Mouse (Mus musculus): ENCODE measurements around the gene Olfr372.
"Not testable (repeated sequence)": the region's sequence is repeated elsewhere in the genome, so short reads cannot be mapped to it uniquely, and the experiment has no call there.

The Olfr372 gene

DNA sequence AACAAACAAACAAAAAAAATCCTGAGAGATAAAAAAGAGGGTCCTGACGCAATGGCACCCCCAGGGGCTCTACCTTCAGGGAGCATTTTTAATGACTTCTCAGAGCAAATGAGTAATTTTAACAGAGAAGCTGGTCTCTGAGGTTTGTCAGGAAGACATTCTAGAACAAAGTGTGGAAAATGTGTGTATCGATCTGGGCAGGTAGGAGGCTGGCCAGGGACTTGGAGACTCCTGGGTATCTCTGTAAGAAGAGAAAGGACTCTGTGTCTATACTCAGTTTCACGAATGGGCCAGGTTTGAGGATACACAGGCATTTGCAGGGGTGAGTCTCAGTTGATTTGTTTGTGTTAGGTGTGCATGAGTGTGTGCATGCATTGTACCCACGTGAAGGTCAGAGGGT lies at the start of gene Olfr372:
Gene Olfr372, plus strand, starts transcription at position 301 of the 400 bp plus-strand sequence.
- not testable (repeated sequence) for DNase-seq (ENCODE audit: low spot score)

DNA sequence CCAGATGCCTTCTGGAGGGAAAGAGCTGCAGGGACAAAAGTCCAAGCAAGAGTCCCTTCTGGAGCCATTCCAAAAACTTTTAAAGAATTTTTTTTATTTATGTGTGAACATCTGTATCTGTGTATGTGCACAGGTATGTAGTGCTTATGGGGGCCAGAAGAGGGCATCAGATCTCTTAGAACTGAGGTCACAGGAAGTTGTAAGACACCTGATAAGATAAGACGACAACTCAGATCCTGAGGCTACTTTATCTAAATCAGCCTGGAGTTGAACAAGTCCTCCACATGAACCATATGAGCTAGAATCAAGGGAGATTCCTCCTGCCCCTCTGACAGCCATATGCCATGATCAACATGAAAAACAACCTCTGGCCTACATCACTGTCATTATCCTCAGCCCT lies 41.6 kb upstream of the Olfr372 start:
- no peak for DNase-seq (ENCODE audit: low spot score)

DNA sequence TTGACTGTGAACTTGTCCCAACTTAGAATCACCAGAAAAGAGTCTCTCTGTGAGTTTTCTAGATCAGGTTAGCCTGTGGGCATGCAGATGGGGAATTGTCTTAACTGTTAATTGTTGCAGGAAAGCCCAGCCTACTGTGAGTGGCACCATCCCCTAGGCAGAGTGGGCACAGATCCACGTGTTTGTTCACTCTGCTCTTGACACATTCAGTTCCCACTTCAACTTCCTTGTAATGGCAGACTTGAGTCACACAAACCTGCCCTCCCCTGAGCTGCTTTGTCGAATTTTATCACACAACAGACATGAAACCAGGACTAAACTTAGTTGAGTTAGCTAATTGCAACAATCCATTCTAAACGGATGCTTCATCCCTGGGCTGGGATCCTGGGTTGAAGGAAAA lies 40.8 kb upstream of the Olfr372 start:
- DNase-seq (ENCODE audit: low spot score): no peak

DNA sequence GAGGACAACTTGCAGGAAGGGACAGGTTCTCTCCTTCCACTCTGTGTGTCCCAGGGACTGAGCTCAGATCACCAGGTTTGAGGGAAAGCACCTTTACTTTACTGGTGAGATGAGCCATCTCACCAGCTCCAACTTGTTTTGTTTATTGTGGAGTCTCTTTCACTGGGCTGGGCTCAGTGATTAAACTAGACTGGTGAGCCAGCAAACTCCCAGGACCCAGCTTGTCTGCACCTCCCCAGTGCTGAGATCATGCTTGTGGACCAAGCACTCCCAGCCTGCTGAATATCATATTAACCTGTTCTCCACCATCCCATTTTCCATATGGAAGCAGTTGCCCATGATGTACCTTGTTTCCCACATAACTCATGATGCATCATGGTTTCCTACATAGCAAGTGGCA lies 38.1 kb upstream of the Olfr372 start:
- DNase-seq (ENCODE audit: low spot score): peak; percentile 41

DNA sequence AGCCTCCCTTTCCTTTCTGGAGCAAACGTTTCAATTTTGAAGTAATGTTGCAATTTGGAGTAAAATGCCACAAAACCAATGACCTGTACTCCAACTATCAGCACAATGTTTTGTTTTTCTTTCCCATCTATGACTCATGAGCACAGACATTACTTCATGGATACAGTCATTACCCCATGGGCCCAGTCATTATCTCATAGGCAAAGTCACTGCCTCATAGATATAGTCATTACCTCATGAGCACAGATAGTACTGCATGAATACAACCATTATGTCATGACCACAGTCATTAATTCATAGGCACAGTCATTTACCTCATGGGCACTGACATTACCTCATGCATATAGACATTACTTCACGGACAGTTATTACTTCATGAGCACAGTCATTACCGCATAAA lies 35.1 kb upstream of the Olfr372 start:
- no peak for DNase-seq (ENCODE audit: low spot score)

DNA sequence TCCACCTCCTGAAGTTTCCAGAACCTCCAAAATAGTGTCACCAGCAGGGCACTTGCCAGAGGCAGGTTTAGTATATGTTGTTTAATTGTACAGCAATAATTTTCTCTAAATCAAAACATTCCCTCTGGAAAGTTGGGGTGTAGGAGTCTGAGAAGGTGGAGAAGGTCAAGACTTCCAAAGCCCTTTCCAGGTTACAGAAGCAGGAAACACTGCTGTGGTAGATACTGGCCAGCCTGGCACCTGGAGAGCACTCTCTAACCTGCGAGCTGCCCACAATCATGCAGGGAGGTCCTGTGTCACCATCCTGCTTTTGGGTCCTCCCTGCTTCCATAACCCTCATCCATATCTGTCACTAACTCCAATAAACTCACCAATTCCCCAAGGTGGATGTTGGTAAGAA lies 34.3 kb upstream of the Olfr372 start:
- no peak for DNase-seq (ENCODE audit: low spot score)

DNA sequence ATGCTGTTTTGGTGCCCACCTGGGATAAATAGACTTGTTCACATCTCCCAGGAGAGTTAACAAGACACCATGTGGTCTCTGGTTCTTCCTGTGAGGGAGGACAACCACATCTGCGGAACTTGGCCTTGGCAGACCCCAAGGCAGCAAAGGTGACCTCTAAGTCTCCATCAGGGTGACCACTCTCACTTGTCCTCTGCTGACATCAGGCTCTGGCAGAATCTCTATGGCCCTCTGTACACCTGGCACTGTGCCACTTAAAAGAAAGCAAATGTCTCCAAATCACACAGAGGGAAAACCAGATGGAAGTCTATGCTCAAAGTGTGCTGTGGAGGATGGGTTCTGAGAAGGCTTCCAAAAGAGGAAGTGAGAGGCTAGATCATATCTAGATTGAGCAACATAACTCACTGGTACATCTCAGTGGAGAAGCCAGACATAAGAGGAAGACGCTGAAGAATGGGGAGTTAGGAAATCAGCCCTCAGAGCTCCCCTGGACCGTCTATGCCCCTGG lies 32.8 kb upstream of the Olfr372 start:
- DNase-seq (ENCODE audit: low spot score): no peak

DNA sequence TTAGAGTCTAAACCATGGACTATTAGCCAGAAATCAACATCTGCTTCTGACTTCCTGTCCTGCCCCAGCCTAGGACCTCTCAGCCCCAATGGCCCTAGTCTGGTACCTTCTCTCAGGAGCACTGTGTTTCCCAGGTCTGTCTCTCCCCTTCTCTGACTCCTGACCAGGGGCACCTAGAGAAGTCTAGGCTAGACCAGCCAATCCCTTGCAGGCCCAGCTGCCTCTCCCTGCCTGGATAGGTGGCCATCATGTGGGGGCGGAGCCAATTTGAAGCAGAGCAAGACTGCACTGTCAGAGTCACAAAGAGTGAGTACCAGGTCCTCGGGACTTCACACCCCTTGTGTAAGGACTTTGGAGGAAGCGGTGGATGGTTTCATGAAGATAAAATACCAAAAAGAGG lies 31.5 kb upstream of the Olfr372 start, which contains the start of gene Cyp4f18:
Gene Cyp4f18, minus strand, starts transcription at position 154 of the 400 bp plus-strand sequence.
- no peak for DNase-seq (ENCODE audit: low spot score)

DNA sequence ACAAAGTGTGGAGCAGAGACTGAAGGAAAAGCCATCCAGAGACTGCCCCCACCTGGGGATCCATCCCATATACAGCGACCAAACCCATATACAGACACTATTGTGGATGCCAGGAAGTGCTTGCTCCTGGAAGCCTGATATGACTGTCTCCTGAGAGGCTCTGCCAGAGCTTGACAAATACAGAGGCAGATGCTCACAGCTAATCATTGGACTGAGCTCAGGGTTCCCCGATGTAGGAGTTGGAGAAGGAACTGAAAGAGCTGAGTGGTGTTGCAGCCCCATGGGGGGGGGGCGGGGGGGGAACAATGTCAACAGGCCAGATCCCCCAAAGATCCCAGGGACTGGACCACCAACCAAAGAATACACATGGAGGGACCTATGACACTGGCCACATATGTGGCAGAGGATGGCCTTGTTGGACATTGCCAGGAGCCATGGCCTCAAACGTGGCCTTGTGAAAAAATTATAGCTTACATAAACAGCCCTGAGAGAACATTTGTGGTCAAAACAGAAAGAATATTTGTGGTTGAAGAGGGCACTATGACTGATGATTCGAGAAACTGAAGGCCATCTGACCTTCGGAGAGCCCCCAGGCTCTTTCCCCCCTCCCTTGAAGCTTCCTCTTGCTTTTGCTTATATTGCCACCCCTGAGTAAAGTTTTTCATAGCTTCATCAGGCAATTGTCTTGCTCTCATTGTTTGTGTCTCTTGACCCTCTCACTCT lies 27.4 kb upstream of the Olfr372 start:
- DNase-seq (ENCODE audit: low spot score): not testable (repeated sequence)

DNA sequence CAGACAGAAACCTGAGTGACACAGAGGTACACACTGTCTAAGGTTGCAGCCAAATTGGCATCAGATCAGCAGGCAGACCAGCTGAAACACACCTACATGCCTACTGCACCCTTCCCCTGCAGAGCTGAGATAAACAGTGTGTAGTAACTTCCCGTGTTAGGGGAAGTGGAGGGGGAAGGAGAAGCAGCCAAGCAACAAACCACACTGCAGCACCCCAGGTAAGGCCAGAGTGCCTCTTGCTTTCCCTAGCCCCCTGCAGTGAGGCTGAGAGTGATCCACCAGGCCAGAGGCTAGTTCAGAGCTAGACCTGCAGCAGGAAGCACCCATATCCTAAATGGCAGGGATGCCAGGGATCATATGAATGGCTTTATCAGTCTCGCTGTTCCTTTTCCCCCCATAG lies 23.7 kb upstream of the Olfr372 start:
- not testable (repeated sequence) for DNase-seq (ENCODE audit: low spot score)

DNA sequence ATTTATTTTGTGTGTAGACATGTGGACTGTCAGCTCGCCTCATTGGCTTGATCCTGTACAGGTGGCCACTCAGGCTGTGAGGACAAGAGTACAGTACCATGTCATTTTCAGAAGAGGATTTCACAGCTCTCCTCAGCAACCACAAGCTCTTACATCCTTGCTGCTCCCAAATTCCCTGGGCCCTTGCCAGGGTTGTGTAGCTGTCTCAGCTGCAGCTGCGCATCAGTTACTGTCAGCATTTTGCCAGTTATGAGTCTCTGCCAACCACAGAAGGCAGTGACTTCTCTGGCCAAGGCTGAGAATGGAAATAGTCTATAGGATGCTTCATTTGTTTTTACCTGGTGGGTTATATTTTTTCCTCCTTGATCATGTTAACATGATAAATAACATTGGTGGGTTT lies 22.9 kb upstream of the Olfr372 start:
- DNase-seq (ENCODE audit: low spot score): no peak

DNA sequence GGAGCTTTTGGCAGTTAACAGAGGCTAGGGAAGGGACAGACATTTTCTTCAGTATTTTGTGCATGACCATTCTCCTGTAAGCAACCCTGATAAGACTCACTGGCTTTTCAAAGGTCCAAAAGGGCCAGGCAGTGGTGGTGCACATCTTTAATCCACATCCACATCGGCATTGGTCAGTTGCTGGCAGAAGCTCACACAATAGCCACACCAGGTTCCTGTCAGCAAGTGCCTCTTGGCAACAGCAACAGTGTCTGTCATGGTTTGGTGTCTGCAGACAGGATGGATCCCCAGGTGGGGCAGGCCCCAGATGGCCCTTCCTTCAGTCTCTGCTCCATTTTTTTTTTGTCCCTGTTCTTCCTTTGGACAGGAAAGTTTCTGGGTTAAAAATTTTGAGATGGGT lies 22.0 kb upstream of the Olfr372 start:
- DNase-seq (ENCODE audit: low spot score): not testable (repeated sequence)

DNA sequence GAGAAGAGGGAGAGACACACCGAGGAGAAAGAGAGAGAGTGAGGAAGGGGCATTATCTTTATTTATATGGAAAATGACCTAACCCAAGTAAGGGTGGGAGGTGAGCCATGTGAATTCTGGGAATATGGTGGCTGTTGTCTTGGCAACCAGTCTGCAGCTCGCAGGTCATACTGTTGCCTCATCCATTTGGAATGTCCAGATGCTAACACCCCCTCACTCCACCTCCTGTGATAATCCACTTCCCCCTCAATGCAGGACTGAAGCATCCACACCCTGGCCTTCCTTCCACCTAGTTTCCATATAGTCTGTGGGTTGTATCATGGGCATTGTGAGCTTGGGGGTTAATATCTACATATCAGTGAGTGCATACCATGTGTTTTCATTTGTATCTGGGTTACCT lies 21.2 kb upstream of the Olfr372 start:
- DNase-seq (ENCODE audit: low spot score): no peak

DNA sequence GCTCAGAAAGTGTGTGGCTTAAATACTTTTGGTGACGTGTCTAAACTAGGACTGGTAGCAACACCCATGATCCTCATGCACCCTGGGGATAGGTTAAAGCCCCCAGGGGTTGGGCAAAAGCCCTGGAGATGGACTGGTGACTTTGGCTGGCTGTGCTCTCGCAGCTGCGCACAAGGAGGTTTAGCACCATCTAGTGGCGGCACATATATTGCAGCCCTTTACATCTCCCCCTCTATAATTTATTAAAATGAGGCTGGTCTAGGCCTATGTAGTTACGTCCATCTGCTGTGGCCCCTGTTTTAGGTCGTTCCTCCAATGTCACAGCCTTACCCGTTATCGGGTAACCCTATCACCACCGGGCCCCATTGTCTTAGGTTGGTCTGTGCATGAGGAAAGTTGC lies 16.1 kb upstream of the Olfr372 start:
- DNase-seq (ENCODE audit: low spot score): peak; percentile 43

DNA sequence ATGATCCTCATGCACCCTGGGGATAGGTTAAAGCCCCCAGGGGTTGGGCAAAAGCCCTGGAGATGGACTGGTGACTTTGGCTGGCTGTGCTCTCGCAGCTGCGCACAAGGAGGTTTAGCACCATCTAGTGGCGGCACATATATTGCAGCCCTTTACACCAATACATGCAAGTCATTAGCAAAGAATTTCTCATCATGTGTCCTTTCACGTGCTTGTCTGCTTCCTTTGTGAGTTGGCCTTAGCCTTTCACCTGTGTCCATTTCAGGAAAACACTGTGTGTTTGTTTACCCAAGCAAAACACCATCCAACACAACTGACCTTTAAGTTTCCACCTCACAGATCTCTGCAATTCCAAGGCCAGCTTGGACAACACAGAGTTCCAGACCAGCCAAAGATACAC lies 8.1 kb upstream of the Olfr372 start:
- peak; percentile 71 for DNase-seq (ENCODE audit: low spot score)

DNA sequence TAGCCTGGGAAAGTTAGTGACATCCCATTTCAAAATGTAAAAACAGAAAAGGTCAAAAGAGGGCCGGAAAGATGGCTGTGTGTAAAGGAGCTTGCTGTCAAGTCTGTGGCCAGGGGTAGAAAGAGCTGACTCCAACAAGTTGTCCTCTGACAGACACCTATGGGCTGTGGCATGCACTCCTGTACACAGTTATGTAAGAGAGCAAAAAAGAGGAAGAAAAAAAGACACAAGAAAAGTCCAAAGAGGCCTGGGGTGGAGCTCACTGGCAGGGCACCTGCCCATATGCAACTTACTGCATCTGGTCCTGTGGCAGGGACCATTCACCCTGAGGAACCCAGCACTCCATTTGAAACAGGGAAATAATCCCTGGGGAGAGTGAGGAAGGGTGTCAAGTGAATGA lies 1.5 kb downstream of the Olfr372 start:
- DNase-seq (ENCODE audit: low spot score): no peak

DNA sequence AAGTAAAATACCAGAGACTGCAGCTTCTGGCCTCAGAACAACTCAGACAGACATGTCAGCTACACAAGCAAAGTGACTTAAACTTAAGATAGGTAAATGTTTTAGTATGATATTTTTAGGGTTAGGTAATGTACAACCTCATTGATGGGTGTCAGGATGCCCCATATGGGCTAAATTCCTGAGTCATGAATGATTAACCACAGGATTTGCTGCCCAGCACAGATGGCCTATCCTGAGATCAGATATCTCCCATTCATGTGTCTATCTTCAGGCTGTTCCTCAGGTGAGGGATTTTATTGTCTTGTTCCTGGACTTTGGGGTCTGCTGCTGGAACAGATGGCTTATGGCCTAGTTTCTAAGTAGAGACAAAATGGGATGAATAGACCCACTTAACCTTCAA lies 13.6 kb downstream of the Olfr372 start:
- not testable (repeated sequence) for DNase-seq (ENCODE audit: low spot score)

DNA sequence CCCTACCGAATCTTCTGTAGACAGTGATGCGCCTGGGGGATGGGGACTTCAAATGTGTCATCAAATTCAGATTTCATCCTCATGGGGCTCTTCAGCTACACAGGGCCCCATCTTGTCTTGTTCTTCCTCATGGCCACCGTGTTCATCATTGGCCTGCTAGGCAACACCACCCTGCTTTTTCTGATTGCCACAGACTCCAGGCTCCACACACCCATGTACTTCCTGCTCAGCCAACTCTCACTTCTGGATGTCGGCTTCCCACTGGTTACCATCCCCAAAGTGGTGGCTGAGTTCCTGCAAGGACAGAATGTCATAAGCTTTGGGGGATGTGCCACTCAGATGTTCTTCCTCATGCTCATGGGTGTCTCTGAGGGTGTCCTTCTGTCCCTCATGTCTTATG lies 16.6 kb downstream of the Olfr372 start:
- not testable (repeated sequence) for DNase-seq (ENCODE audit: low spot score)

DNA sequence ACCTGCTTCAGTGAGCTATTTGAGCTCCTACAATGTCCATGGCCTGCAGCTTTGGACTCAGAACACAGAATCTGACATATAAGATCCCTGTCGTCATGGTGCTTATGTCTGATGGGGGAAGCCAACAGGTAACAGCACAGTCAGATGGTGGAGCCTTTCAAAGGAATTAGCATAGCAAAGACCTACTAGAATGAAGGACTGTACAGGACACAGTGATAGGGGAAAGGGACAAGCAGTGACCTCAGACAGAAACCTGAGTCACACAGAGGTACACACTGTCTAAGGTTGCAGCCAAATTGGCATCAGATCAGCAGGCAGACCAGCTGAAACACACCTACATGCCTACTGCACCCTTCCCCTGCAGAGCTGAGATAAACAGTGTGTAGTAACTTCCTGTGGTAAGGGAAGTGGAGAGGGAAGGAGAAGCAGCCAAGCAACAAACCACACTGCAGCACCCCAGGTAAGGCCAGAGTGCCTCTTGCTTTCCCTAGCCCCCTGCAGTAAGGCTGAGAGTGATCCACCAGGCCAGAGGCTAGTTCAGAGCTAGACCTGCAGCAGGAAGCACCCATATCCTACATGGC lies 25.9 kb downstream of the Olfr372 start:
- not testable (repeated sequence) for DNase-seq (ENCODE audit: low spot score)

DNA sequence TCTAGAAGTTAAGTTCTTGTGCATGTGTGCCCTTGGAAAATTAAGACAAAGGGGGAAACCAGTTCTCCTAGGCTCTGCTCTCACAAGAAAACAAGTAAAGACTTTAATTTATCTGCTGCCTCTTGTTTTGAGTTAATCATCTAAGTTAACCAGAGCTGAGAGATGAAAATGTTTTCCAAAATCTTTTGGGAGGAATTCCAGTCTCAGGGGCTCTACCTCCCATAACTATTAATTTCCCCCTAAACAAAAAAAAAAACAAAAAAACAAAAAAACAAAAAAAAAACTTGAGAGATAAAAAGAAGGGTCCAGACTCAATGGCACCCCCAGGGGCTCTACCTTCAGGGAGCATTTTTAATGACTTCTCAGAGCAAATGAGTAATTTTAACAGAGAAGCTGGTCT lies 41.9 kb downstream of the Olfr372 start, which contains the start of gene Olfr373:
Gene Olfr373, plus strand, starts transcription at position 301 of the 400 bp plus-strand sequence.
- not testable (repeated sequence) for DNase-seq (ENCODE audit: low spot score)

DNA sequence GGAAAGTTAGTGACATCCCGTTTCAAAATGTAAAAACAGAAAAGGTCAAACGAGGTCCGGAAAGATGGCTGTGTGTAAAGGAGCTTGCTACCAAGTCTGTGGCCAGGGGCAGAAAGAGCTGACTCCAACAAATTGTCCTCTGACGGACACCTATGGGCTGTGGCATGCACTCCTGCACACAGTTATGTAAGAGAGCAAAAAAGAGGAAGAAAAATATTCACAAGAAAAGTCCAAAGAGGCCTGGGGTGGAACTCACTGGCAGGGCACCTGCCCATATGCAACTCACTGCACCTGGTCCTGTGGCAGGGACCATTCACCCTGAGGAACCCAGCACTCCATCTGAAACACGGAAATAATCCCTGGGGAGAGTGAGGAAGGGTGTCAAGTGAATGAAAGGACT lies 43.7 kb downstream of the Olfr372 start:
- no peak for DNase-seq (ENCODE audit: low spot score)

DNA sequence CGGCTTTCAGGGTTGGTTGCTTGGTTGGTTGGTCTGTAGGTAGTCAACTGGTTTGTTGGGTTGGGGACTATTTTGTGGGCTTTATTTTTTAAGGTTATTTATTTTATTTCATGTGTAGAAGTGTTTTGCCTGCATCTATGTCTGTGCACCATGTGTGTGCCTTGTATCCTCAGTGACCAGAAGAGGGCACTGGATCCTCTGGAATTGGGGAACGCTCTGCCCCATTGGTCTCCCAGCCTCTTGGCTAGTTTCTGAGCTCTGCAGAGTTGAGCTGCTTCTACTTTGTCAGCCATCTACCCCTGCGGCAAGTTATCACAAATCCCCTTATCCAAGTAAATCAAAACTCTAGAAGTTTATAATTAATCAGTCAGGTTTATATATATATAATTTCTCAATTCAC lies 46.6 kb downstream of the Olfr372 start:
- not testable (repeated sequence) for DNase-seq (ENCODE audit: low spot score)

DNA sequence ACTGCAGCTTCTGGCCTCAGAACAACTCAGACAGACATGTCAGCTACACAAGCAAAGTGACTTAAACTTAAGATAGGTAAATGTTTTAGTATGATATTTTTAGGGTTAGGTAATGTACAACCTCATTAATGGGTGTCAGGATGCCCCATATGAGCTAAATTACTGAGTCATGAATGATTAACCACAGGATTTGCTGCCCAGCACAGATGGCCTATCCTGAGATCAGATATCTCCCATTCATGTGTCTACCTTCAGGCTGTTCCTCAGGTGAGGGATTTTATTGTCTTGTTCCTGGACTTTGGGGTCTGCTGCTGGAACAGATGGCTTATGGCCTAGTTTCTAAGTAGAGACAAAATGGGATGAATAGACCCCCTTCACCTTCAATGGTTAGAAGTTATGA lies 55.7 kb downstream of the Olfr372 start:
- not testable (repeated sequence) for DNase-seq (ENCODE audit: low spot score)
